Mouse (Mus musculus) gastrocnemius, postnatal 4 days (tissue): Measurements from ENCODE around the gene Csmd2. TPM values are rescaled to one million over a fixed set of nuclear protein-coding genes. Genes with fewer than 3 reads are reported as not detected.
"Not testable (repeated sequence)": the region's sequence is repeated elsewhere in the genome, so short reads cannot be mapped to it uniquely, and the experiment has no call there.

Experiments used
- DNase-seq, 2 experiments: peaks; one replicate each; pipeline ENCODE4 v3.0.0; 2021 to 2022; ENCODE audit warnings: low spot score in 2 of 2, mixed read lengths in 2 of 2
- total RNA-seq, 2 experiments: library from RNA; stranded (reverse); gene quantifications; 2 replicates each; pipeline ENCODE4 v1.2.3; 2021

Csmd2 gene
- total RNA-seq, 2 experiments from 2014 or later, result 0.36 to 0.52 TPM

GRCm38 (mm10) chr4:128609276-128609924 lies 621.7 kb downstream of the Csmd2 start:
- no peak for DNase-seq

- DNase-seq, result peak; percentile 72 to 91
These were observed 622.3 kb downstream of the Csmd2 start, which contains the start of gene Zscan20 for GRCm38 (mm10) chr4:128609925-128610402. Gene Zscan20 (minus strand): TSS chr4:128610098.

GRCm38 (mm10) chr4:128610706-128611105 lies 623.0 kb downstream of the Csmd2 start:
- DNase-seq, result no peak

GRCm38 (mm10) chr4:128611726-128612125 lies 624.1 kb downstream of the Csmd2 start:
- not testable (repeated sequence) for DNase-seq

GRCm38 (mm10) chr4:128613326-128613725 lies 625.7 kb downstream of the Csmd2 start:
- no peak for DNase-seq

GRCm38 (mm10) chr4:128615761-128616160 lies 628.1 kb downstream of the Csmd2 start:
- no peak for DNase-seq

Other genes starting within 250 kb of the Csmd2 start
- gene CK137956, start 16.9 kb upstream of the Csmd2 start, total RNA-seq, result not detected